Mouse (Mus musculus) bone marrow macrophage, adult 2 months (primary cell): ENCODE results near the gene Rhof.

Experiments used
- CTCF ChIP-seq: IDR thresholded peaks from 2 replicates; pipeline ENCODE4 v1.5.1; 2012; ENCODE audit warnings: low read depth, mild to moderate bottlenecking, low read length, moderate library complexity
- POLR2A ChIP-seq: IDR thresholded peaks from 2 replicates; pipeline ENCODE4 v1.6.1; 2012; ENCODE audit warnings: mild to moderate bottlenecking, low read depth, low read length, borderline replicate concordance

DNA sequence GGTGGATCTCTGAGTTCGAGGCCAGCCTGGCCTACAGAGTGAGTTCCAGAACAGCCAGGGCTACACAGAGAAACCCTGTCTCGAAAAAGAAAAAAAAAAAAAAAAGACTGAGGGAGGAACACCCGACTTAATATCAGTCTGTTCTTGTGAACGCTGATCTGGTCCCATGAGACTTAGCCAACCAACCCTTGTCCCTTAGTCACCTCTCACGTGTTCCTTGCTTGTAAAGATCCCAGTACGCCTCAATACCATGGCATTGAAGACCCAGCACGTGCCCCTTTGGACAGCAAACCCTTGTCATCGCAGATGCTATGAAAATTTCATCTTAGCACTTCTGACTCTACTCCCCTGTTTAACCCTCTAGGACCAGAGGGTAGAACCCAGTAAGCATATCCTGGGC, 36.2 kb downstream of the Rhof start:
- TF ChIP-seq CTCF (no peak), POLR2A (no peak)
